15 mouse cellular contexts compared by ENCODE assay signal in genomic region chr17:66092664-66093063, GRCm38 (mm10).
"Had no signal": no experiment of that assay in that cellular context is flagged by ENCODE, and none has a peak within 500 bp of the region (broad histone marks: within the 10 kb centered on the region; RNA-seq: fewer than 3 reads in every experiment).

No protein-coding gene starts in this region.

- DNase-seq: kidney, adult 18-20 months; kidney, adult 9 months; kidney, postnatal 14 days; kidney, postnatal 4 days; layer of hippocampus, adult 9-11 months; layer of hippocampus, postnatal 36 days; liver, embryonic 13.5 days; lung, adult 2 months; lung, postnatal 14 days; lung, postnatal 4 days; thymus, postnatal 36 days had no signal

- H3K4me1 ChIP-seq: midbrain, embryonic 10.5 days; midbrain, embryonic 13.5 days had no signal

- H3K9ac ChIP-seq: liver, embryonic 13.5 days; midbrain, embryonic 13.5 days had no signal

- H3K9me3 ChIP-seq: liver, embryonic 13.5 days; megakaryocyte, embryonic 14.5 days; midbrain, embryonic 10.5 days; midbrain, embryonic 13.5 days had no signal

- H3K27ac ChIP-seq: left cerebral cortex, adult 2 months; liver, embryonic 13.5 days; midbrain, embryonic 10.5 days; midbrain, embryonic 13.5 days had no signal

- H3K27me3 ChIP-seq: liver, embryonic 13.5 days; megakaryocyte, embryonic 14.5 days; midbrain, embryonic 13.5 days had no signal

- H3K4me2 ChIP-seq: liver, embryonic 13.5 days; midbrain, embryonic 13.5 days had no signal

- ATAC-seq: midbrain, embryonic 13.5 days had no signal

- H3K4me3 ChIP-seq: left cerebral cortex, adult 2 months; liver, embryonic 13.5 days; megakaryocyte, embryonic 14.5 days; midbrain, embryonic 10.5 days; midbrain, embryonic 13.5 days had no signal
